Mouse (Mus musculus) embryonic facial prominence, embryonic 13.5 days (tissue): ENCODE measurements around the gene Rpl3. TPM values are rescaled to one million over a fixed set of nuclear protein-coding genes. Genes with fewer than 3 reads are reported as not detected.
A peak's percentile ranks its signal among the peaks of the same experiment; 100 is the strongest.

Experiments
- ATAC-seq: fragments of 200-750 bp; cut with Nextera tagmentation; 2 replicates; pipeline ENCODE4 v1.8.0; 2017; ENCODE audit warnings: low read depth; ENCODE audit not compliant: insufficient number of reproducible peaks, insufficient read depth, low FRiP score, low TSS enrichment
- H3K27ac ChIP-seq: fragments of 300-500 bp; sonication (generic); 2 replicates; pipeline ENCODE4 v1.5.1; 2015; ENCODE audit warnings: moderate library complexity, mild to moderate bottlenecking, inconsistent platforms
- H3K27me3 ChIP-seq: fragments of 300-500 bp; sonication (generic); 2 replicates; pipeline ENCODE4 v1.6.1; 2015; ENCODE audit warnings: mild to moderate bottlenecking, inconsistent platforms
- H3K36me3 ChIP-seq: fragments of 300-500 bp; sonication (generic); 2 replicates; pipeline ENCODE4 v1.6.1; 2015; ENCODE audit warnings: mild to moderate bottlenecking, inconsistent platforms
- H3K4me1 ChIP-seq: fragments of 300-500 bp; sonication (generic); 2 replicates; pipeline ENCODE4 v1.6.1; 2015; ENCODE audit warnings: inconsistent platforms
- H3K4me2 ChIP-seq: fragments of 300-500 bp; sonication (generic); 2 replicates; pipeline ENCODE4 v1.6.1; 2015; ENCODE audit warnings: moderate library complexity, mild to moderate bottlenecking, inconsistent platforms
- H3K4me3 ChIP-seq: fragments of 300-500 bp; sonication (generic); 2 replicates; pipeline ENCODE4 v1.5.1; 2015; ENCODE audit warnings: mild to moderate bottlenecking, inconsistent platforms
- H3K9ac ChIP-seq: fragments of 300-500 bp; sonication (generic); 2 replicates; pipeline ENCODE4 v1.6.1; 2015; ENCODE audit warnings: mild to moderate bottlenecking, inconsistent platforms
- H3K9me3 ChIP-seq: fragments of 300-500 bp; sonication (generic); 2 replicates; pipeline ENCODE4 v1.6.1; 2016; ENCODE audit warnings: inconsistent platforms
- WGBS: fragments of 180-500 bp; shearing (Covaris S2); methylation state at CpG from one replicate; pipeline ENCODE4 v1.1.7; 2015; ENCODE audit warnings: mixed read lengths; 5-methylcytosine and 5-hydroxymethylcytosine counted together
- polyA plus RNA-seq: library from polyadenylated mRNA; unstranded; fragments of >200 nt; fragmentation: Nextera tagmentation; extraction: Ambion mirVana; gene quantifications from 2 replicates; pipeline ENCODE4 v1.2.1, GENCODE M21; 2015

The Rpl3 gene
- polyA plus RNA-seq, 1 experiment from 2014 or later: 1,210 TPM

- Histone ChIP-seq H3K36me3 (peaks cover 44% of the 10 kb centered on the region), H3K4me2 (peak overlapping the region; percentile 86), H3K27me3 (no peaks in the 10 kb centered on the region), H3K4me1 (peaks cover 26% of the 10 kb centered on the region), H3K9ac (peak overlapping the region; percentile 99), H3K9me3 (no peaks in the 10 kb centered on the region), H3K27ac (peak overlapping the region; percentile 92), H3K4me3 (peak overlapping the region; percentile 89)
- under 1% methylated on average over 21 of the region's 21 CpGs for WGBS
- ATAC-seq: peak; percentile 53
Observed at GRCm38 (mm10) chr15:80082661-80083275, 8.9 kb downstream of the Rpl3 start.

- peaks cover 51% of the 10 kb centered on the region for H3K36me3 ChIP-seq
- no peaks in the 10 kb centered on the region for H3K27me3 ChIP-seq
- peak overlapping the region; percentile 86 for H3K4me2 ChIP-seq
- peak overlapping the region; percentile 92 for H3K27ac ChIP-seq
- no peaks in the 10 kb centered on the region for H3K9me3 ChIP-seq
- H3K9ac ChIP-seq: peak overlapping the region; percentile 99
- ATAC-seq: no peak
- peaks cover 26% of the 10 kb centered on the region for H3K4me1 ChIP-seq
- peak overlapping the region; percentile 89 for H3K4me3 ChIP-seq
- WGBS: 7% methylated on average over 11 of the region's 11 CpGs
Observed at GRCm38 (mm10) chr15:80081801-80082546, 9.7 kb downstream of the Rpl3 start.

- H3K4me2 ChIP-seq: peak overlapping the region; percentile 86
Observed at GRCm38 (mm10) chr15:80080711-80081615, 10.7 kb downstream of the Rpl3 start.

GRCm38 (mm10) chr15:80079954-80080353, 11.7 kb downstream of the Rpl3 start:
- Histone ChIP-seq H3K9me3 (no peaks in the 10 kb centered on the region), H3K27ac (no peak overlapping the region), H3K4me1 (peaks cover 26% of the 10 kb centered on the region), H3K4me2 (peak overlapping the region; percentile 86; the same call in 1 of the 2 replicates), H3K36me3 (peaks cover 57% of the 10 kb centered on the region), H3K27me3 (no peaks in the 10 kb centered on the region), H3K4me3 (no peak overlapping the region), H3K9ac (peak overlapping the region; percentile 44)
- ATAC-seq: no peak
- WGBS: 72% methylated on average over 3 of the region's 3 CpGs

More at GRCm38 (mm10) chr15:80080711-80081615, 10.7 kb downstream of the Rpl3 start:
- peak overlapping the region; percentile 89 for H3K4me3 ChIP-seq
- WGBS: 54% methylated on average over 9 of the region's 9 CpGs
- H3K4me1 ChIP-seq: peaks cover 26% of the 10 kb centered on the region
- H3K27me3 ChIP-seq: no peaks in the 10 kb centered on the region
- peak overlapping the region; percentile 99 for H3K9ac ChIP-seq
- H3K9me3 ChIP-seq: no peaks in the 10 kb centered on the region
- no peak for ATAC-seq
- H3K36me3 ChIP-seq: peaks cover 57% of the 10 kb centered on the region
- H3K27ac ChIP-seq: peak overlapping the region; percentile 8; the same call in 1 of the 2 replicates

- ATAC-seq: no peak
- Histone ChIP-seq H3K36me3 (peaks cover 57% of the 10 kb centered on the region), H3K9me3 (no peaks in the 10 kb centered on the region), H3K27me3 (no peaks in the 10 kb centered on the region), H3K4me1 (peaks cover 26% of the 10 kb centered on the region), H3K4me2 (no peak overlapping the region), H3K9ac (peak overlapping the region; percentile 44), H3K4me3 (no peak overlapping the region), H3K27ac (no peak overlapping the region; the same call in 1 of the 2 replicates)
- 92% methylated on average over 5 of the region's 5 CpGs for WGBS
Observed at GRCm38 (mm10) chr15:80079129-80079668, 12.5 kb downstream of the Rpl3 start.

GRCm38 (mm10) chr15:80078058-80078814, 13.4 kb downstream of the Rpl3 start:
- no peak for ATAC-seq

GRCm38 (mm10) chr15:80076338-80077136, 15.1 kb downstream of the Rpl3 start:
- Histone ChIP-seq H3K36me3 (peaks cover 50% of the 10 kb centered on the region), H3K9ac (0 out of 2 replicates have a peak overlapping the region, but pooled peaks have one; percentile 16), H3K4me1 (peaks cover 26% of the 10 kb centered on the region), H3K27me3 (no peaks in the 10 kb centered on the region), H3K27ac (peak overlapping the region; percentile 56), H3K4me3 (no peak overlapping the region), H3K9me3 (no peaks in the 10 kb centered on the region), H3K4me2 (no peak overlapping the region)
- 8% methylated on average over 2 of the region's 2 CpGs for WGBS
- ATAC-seq: 0 out of 2 replicates have a peak, but pooled peaks have one; percentile 44

More at GRCm38 (mm10) chr15:80078058-80078814, 13.4 kb downstream of the Rpl3 start:
- H3K27ac ChIP-seq: no peak overlapping the region; the same call in 1 of the 2 replicates
- no peaks in the 10 kb centered on the region for H3K9me3 ChIP-seq
- WGBS: 68% methylated on average over 11 of the region's 11 CpGs
- no peaks in the 10 kb centered on the region for H3K27me3 ChIP-seq
- H3K4me3 ChIP-seq: no peak overlapping the region
- H3K4me1 ChIP-seq: peaks cover 26% of the 10 kb centered on the region
- H3K36me3 ChIP-seq: peaks cover 57% of the 10 kb centered on the region
- H3K4me2 ChIP-seq: no peak overlapping the region
- no peak overlapping the region for H3K9ac ChIP-seq

- Histone ChIP-seq H3K4me1 (peaks cover 19% of the 10 kb centered on the region), H3K27me3 (no peaks in the 10 kb centered on the region), H3K27ac (peak overlapping the region; percentile 56), H3K36me3 (peaks cover 43% of the 10 kb centered on the region), H3K9ac (0 out of 2 replicates have a peak overlapping the region, but pooled peaks have one; percentile 16), H3K9me3 (no peaks in the 10 kb centered on the region), H3K4me3 (no peak overlapping the region), H3K4me2 (no peak overlapping the region)
- no peak for ATAC-seq
- WGBS: 21% methylated on average over 5 of the region's 5 CpGs
Observed at GRCm38 (mm10) chr15:80075733-80076337, 15.8 kb downstream of the Rpl3 start.

GRCm38 (mm10) chr15:80075374-80075694, 16.3 kb downstream of the Rpl3 start:
- peak overlapping the region; percentile 56 for H3K27ac ChIP-seq
- 41% methylated on average over 3 of the region's 3 CpGs for WGBS
- H3K9ac ChIP-seq: no peak overlapping the region

More at GRCm38 (mm10) chr15:80075374-80075694, 16.3 kb downstream of the Rpl3 start:
- no peak overlapping the region for H3K4me2 ChIP-seq
- ATAC-seq: no peak
- H3K4me3 ChIP-seq: no peak overlapping the region
- no peaks in the 10 kb centered on the region for H3K27me3 ChIP-seq
- H3K9me3 ChIP-seq: no peaks in the 10 kb centered on the region
- peaks cover 16% of the 10 kb centered on the region for H3K4me1 ChIP-seq
- H3K36me3 ChIP-seq: peaks cover 38% of the 10 kb centered on the region
